Mouse (Mus musculus): Measurements from ENCODE around the gene Magi1. TPM values are rescaled to one million over a fixed set of nuclear protein-coding genes. Genes with fewer than 3 reads are reported as not detected.

Magi1 gene
- polyA plus RNA-seq, 1 experiment from 2014 or later = 9.8 TPM

DNA sequence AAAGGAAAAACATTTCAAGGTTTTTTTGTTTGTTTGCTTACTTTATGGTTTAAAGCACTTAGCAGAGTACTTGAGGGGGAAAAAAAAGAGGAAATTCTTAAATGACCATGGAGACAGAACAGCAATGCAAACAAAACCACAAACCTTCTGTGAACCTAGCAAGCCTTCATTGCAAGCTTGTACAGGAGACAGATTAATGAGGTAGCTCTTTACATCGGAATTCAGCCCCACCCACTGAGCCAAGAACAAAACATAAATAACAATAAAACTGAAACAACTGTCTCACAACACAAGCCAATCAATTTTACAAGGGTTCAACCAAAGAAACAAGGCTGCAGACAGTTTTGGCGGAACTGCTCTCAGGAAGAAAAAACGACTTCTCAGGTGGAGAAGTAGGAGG is 296.2 kb downstream of the Magi1 start:
- no peak overlapping the region for H3K27ac ChIP-seq
- no peaks in the 10 kb centered on the region for H3K4me1 ChIP-seq
- H3K27me3 ChIP-seq (replicated peaks) = no peaks in the 10 kb centered on the region
- no peak overlapping the region for H3K4me3 ChIP-seq (replicated peaks)
- H3K9ac ChIP-seq = no peak overlapping the region
- no peak overlapping the region for H3K4me2 ChIP-seq
- ATAC-seq (ENCODE audit: insufficient read depth, low FRiP score, low read depth) = no peak
- 30% methylated on average over 3 of the region's 3 CpGs for WGBS
- H3K36me3 ChIP-seq = no peaks in the 10 kb centered on the region
- no peaks in the 10 kb centered on the region for H3K9me3 ChIP-seq

- no peaks in the 10 kb centered on the region for H3K27me3 ChIP-seq (replicated peaks)
- H3K27ac ChIP-seq = no peak overlapping the region
- H3K4me3 ChIP-seq (replicated peaks) = no peak overlapping the region
- no peaks in the 10 kb centered on the region for H3K4me1 ChIP-seq
- no peaks in the 10 kb centered on the region for H3K9me3 ChIP-seq
- WGBS = 67% methylated on average over 9 of the region's 9 CpGs
- H3K4me2 ChIP-seq = no peak overlapping the region
- ATAC-seq (ENCODE audit: insufficient read depth, low FRiP score, low read depth) = no peak
- no peaks in the 10 kb centered on the region for H3K36me3 ChIP-seq
- H3K9ac ChIP-seq = no peak overlapping the region
These were observed 298.6 kb downstream of the Magi1 start for GRCm38 (mm10) chr6:93985111-93985510.

DNA sequence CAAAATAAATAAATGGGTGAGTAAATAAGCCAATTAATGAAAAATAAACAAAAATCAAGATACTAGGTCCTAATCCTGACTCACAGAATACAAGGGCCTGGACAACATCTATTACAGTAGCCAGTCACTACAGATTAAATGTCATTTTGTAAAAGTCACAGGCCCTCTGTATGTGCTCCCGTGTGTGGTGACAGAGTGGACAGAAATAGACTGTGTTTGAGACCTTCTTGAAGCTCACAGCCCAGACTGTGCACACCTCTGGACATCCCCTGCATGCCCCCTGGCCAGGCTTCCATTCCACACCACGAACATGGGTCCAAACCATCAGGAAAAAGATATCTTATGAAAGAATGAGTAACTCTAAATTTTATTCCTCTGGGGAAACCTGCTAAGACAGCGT is 300.2 kb downstream of the Magi1 start:
- no peak for ATAC-seq (ENCODE audit: insufficient read depth, low FRiP score, low read depth)
- H3K9me3 ChIP-seq = no peaks in the 10 kb centered on the region
- H3K4me3 ChIP-seq (replicated peaks) = no peak overlapping the region
- H3K27ac ChIP-seq = no peak overlapping the region
- no peaks in the 10 kb centered on the region for H3K27me3 ChIP-seq (replicated peaks)
- H3K9ac ChIP-seq = no peak overlapping the region
- H3K4me2 ChIP-seq = no peak overlapping the region
- H3K4me1 ChIP-seq = no peaks in the 10 kb centered on the region
- WGBS = 81% methylated on average over 3 of the region's 3 CpGs
- H3K36me3 ChIP-seq = no peaks in the 10 kb centered on the region

DNA sequence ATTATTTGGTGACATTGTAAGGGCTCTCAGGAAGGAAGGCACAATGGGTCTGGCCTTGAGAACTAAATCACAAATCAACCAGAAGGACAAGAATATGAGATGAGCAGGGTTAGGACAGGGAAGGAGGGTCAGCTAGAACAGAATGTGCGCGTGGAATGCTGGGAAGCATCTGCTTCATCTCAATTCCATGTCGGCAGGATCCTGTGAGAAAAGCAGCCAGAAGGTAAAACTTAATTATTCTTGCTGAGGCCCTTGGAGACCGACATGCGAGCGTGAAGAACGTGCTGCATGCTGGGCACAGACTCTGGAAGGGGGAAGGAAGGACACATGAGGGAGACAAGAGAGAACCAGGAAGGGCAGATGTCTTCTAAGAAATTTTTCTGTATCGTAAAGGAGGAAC is 302.5 kb downstream of the Magi1 start:
- H3K4me3 ChIP-seq (replicated peaks) = no peak overlapping the region
- no peak overlapping the region for H3K4me2 ChIP-seq
- no peaks in the 10 kb centered on the region for H3K9me3 ChIP-seq
- no peak for ATAC-seq (ENCODE audit: insufficient read depth, low FRiP score, low read depth)
- no peaks in the 10 kb centered on the region for H3K4me1 ChIP-seq
- WGBS = 39% methylated on average over 8 of the region's 8 CpGs
- no peak overlapping the region for H3K9ac ChIP-seq
- no peaks in the 10 kb centered on the region for H3K27me3 ChIP-seq (replicated peaks)
- no peak overlapping the region for H3K27ac ChIP-seq
- no peaks in the 10 kb centered on the region for H3K36me3 ChIP-seq

DNA sequence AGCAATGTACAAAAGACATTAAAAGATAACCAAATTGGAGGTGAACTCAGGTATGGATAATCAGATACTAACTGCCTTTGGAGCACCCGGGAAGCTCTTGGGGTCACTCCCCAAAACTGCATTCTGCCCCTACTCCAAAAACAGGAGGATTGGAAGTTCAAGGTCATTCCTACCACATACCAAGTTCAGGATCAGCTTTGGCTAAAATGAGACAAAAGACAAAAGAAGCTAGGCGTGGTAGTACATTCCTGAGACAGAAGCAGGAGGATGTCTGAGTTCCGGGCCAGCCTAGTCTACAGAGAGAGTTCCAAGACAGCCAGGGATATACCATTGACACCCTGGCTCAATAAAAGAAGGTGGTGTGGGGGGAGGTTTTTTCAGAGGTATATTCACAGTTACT is 304.5 kb downstream of the Magi1 start:
- no peak for ATAC-seq (ENCODE audit: insufficient read depth, low FRiP score, low read depth)
- no peak overlapping the region for H3K4me2 ChIP-seq
- H3K9me3 ChIP-seq = no peaks in the 10 kb centered on the region
- no peak overlapping the region for H3K9ac ChIP-seq
- no peak overlapping the region for H3K27ac ChIP-seq
- no peak overlapping the region for H3K4me3 ChIP-seq (replicated peaks)
- H3K27me3 ChIP-seq (replicated peaks) = no peaks in the 10 kb centered on the region
- H3K36me3 ChIP-seq = no peaks in the 10 kb centered on the region
- H3K4me1 ChIP-seq = no peaks in the 10 kb centered on the region
- WGBS = 75% methylated on average over 3 of the region's 3 CpGs

DNA sequence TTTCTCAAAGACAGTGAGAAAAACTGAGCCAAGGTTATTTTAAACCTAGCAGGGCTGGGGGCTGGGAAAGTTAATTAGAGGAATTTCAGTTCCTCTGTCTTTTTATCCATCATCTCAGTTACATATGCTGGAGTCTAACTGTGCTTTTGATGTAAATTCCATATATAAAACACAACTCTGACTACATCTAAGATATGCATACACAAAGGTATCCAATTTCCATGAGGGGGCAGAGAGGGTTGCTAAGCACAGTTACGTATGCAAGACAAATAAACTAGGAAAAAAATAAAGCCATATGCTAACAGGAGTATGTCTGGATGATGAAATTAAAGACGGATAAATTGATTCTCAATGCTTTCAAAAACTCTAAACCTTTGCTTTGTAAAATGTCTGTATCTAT is 315.0 kb downstream of the Magi1 start:
- Histone ChIP-seq H3K27me3 (replicated peaks) (no peaks in the 10 kb centered on the region), H3K36me3 (no peaks in the 10 kb centered on the region), H3K9ac (no peak overlapping the region), H3K4me3 (replicated peaks) (no peak overlapping the region), H3K4me1 (no peaks in the 10 kb centered on the region), H3K27ac (no peak overlapping the region), H3K4me2 (no peak overlapping the region), H3K9me3 (no peaks in the 10 kb centered on the region)
- 60% methylated on average over 2 of the region's 2 CpGs for WGBS
- ATAC-seq (ENCODE audit: insufficient read depth, low FRiP score, low read depth) = no peak

- Histone ChIP-seq H3K9ac (no peak overlapping the region), H3K9me3 (no peaks in the 10 kb centered on the region), H3K27ac (0 out of 2 replicates have a peak overlapping the region, but pooled peaks have one; percentile 2), H3K4me1 (no peaks in the 10 kb centered on the region), H3K36me3 (no peaks in the 10 kb centered on the region), H3K27me3 (replicated peaks) (no peaks in the 10 kb centered on the region), H3K4me3 (replicated peaks) (no peak overlapping the region), H3K4me2 (no peak overlapping the region)
- ATAC-seq (ENCODE audit: insufficient read depth, low FRiP score, low read depth) = no peak
- WGBS = 63% methylated on average over 5 of the region's 5 CpGs
These were observed 320.9 kb downstream of the Magi1 start for GRCm38 (mm10) chr6:93962757-93963336.

DNA sequence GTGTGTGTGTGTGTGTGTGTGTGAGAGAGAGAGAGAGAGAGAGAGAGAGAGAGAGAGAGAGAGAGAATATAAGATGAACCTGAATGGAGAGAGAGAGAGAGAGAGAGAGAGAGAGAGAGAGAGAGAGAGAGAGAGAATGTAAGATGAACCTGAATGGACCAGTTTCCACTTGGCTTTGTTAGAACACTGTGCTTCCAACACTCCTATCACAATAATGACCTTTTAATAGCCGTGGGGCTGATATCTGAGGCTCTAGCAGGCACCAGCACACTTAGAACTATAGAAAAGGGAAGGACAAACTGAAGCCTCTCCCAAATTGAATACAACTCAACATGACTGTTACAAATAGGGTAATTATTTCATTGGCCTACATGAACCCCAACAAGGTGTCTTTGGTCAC is 321.9 kb downstream of the Magi1 start:
- ATAC-seq (ENCODE audit: insufficient read depth, low FRiP score, low read depth) = no peak
- Histone ChIP-seq H3K27ac (no peak overlapping the region), H3K4me2 (no peak overlapping the region), H3K4me1 (no peaks in the 10 kb centered on the region), H3K4me3 (replicated peaks) (no peak overlapping the region), H3K27me3 (replicated peaks) (no peaks in the 10 kb centered on the region), H3K9me3 (no peaks in the 10 kb centered on the region), H3K9ac (no peak overlapping the region), H3K36me3 (no peaks in the 10 kb centered on the region)
- WGBS = 58% methylated on average over 1 of the region's 1 CpGs

DNA sequence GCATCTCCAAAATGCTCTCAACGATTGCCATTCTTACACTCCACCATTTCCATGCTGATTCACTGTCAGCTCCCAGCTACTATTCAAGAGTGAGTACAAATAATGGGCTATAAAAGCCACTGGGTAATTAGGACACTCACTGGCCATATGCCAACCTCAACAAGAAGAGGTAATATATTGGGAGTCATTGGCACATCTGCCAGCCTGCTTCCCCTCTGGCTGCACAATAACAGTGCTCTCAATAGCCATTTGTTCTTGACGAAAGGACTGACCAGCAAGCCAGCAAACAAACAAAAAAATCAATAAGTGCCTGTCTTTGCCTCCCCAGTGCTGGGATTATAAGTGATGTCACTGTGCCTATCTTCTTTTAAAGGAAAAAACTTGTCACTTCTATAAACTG is 326.5 kb downstream of the Magi1 start:
- Histone ChIP-seq H3K27me3 (replicated peaks) (no peaks in the 10 kb centered on the region), H3K36me3 (no peaks in the 10 kb centered on the region), H3K27ac (no peak overlapping the region), H3K4me3 (replicated peaks) (no peak overlapping the region), H3K4me1 (no peaks in the 10 kb centered on the region), H3K9me3 (no peaks in the 10 kb centered on the region), H3K4me2 (no peak overlapping the region), H3K9ac (no peak overlapping the region)
- 60% methylated on average over 2 of the region's 2 CpGs for WGBS
- ATAC-seq (ENCODE audit: insufficient read depth, low FRiP score, low read depth) = no peak

DNA sequence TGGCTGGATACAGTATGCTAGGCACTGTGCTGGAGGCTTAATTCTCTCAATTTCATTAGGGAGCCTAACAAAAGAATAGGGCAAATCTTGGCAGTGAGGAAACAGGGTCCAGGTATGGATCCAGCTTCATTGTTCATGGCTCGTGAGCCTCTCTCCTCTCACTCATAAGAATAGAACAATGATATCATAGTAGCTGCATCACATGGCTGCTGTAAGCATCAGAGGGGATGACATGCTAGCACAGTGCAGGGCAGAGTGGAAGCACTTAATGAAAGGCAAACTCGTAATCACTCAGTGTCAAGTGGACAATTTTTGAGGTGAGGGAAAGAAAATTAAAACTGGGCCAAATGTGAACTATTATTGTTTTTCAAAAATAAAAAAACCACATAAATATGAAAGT is 337.1 kb downstream of the Magi1 start:
- no peak overlapping the region for H3K27ac ChIP-seq
- no peaks in the 10 kb centered on the region for H3K36me3 ChIP-seq
- ATAC-seq (ENCODE audit: insufficient read depth, low FRiP score, low read depth) = no peak
- WGBS = 79% methylated on average over 2 of the region's 2 CpGs
- no peak overlapping the region for H3K4me2 ChIP-seq
- no peak overlapping the region for H3K9ac ChIP-seq
- H3K27me3 ChIP-seq (replicated peaks) = no peaks in the 10 kb centered on the region
- H3K9me3 ChIP-seq = no peaks in the 10 kb centered on the region
- H3K4me3 ChIP-seq (replicated peaks) = no peak overlapping the region
- no peaks in the 10 kb centered on the region; the same call in 1 of the 2 replicates for H3K4me1 ChIP-seq

GRCm38 (mm10) chr6:93936359-93936758 is 347.4 kb downstream of the Magi1 start:
- Histone ChIP-seq H3K27ac (no peak overlapping the region), H3K9ac (no peak overlapping the region), H3K4me3 (replicated peaks) (no peak overlapping the region), H3K27me3 (replicated peaks) (no peaks in the 10 kb centered on the region), H3K9me3 (no peaks in the 10 kb centered on the region), H3K36me3 (no peaks in the 10 kb centered on the region), H3K4me2 (no peak overlapping the region), H3K4me1 (no peaks in the 10 kb centered on the region)
- no peak for ATAC-seq (ENCODE audit: insufficient read depth, low FRiP score, low read depth)
- 83% methylated on average over 6 of the region's 6 CpGs for WGBS

- H3K4me3 ChIP-seq (replicated peaks) = no peak overlapping the region
- H3K27me3 ChIP-seq (replicated peaks) = no peaks in the 10 kb centered on the region
- ATAC-seq (ENCODE audit: insufficient read depth, low FRiP score, low read depth) = no peak
- no peaks in the 10 kb centered on the region for H3K4me1 ChIP-seq
- no peak overlapping the region for H3K4me2 ChIP-seq
- no peak overlapping the region for H3K27ac ChIP-seq
- no peak overlapping the region for H3K9ac ChIP-seq
- H3K9me3 ChIP-seq = no peaks in the 10 kb centered on the region
- H3K36me3 ChIP-seq = no peaks in the 10 kb centered on the region
- 63% methylated on average over 4 of the region's 4 CpGs for WGBS
These were observed 347.9 kb downstream of the Magi1 start for GRCm38 (mm10) chr6:93935793-93936192.

DNA sequence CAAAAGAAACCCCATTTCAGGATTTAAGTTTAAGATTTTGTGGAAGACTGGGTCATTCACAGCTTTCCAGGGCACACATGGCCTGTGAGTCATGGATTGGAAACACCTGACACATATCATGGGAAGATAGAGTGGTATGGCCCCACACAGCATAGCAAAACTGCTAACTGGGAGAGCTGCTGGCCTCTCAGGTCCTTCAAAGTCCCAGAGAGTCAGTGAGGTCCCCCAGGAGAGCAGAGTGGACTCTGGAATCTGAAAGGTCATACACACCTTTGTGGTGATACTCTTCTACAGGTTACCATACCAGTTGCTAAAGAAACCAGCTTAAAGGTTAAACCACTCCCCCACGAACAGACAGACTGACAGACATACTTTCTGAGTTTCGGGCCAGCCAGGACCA is 349.0 kb downstream of the Magi1 start:
- H3K4me2 ChIP-seq = no peak overlapping the region
- H3K9me3 ChIP-seq = no peaks in the 10 kb centered on the region
- no peak for ATAC-seq (ENCODE audit: insufficient read depth, low FRiP score, low read depth)
- H3K27ac ChIP-seq = no peak overlapping the region
- H3K36me3 ChIP-seq = no peaks in the 10 kb centered on the region
- H3K9ac ChIP-seq = no peak overlapping the region
- H3K4me1 ChIP-seq = no peaks in the 10 kb centered on the region
- WGBS = 73% methylated on average over 2 of the region's 2 CpGs
- H3K27me3 ChIP-seq (replicated peaks) = no peaks in the 10 kb centered on the region
- H3K4me3 ChIP-seq (replicated peaks) = no peak overlapping the region
